Mouse (Mus musculus): ENCODE measurements around the gene Lgals4.

Lgals4 gene

GRCm38 (mm10) chr7:28808221-28808941 lies 25.3 kb upstream of the Lgals4 start, which contains the start of gene Hnrnpl:
Gene Hnrnpl, plus strand, starts transcription at chr7:28808541.
- peak; percentile 82 for DNase-seq (ENCODE audit: low read depth, low spot score)

DNA sequence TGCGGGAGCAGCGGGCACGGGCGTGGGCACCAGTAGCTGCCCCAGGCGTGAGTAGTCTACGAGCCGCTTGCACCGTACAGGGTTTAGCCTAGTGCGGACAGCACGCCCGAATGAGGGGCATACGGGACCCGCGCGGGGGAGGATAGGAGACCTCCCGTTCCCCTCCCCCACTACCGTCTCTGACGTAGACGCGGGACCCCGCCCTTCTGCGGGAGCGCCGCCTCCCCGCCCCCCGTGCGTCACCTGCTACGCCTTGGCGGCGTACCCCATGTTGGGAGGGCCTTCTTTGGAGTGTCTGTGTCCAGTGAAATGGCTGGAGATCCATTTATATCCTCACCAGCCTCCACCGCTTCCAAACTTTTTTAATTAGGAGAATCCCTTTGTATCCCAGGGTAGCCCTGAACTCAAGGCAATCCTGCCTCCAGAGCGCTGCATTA lies 24.7 kb upstream of the Lgals4 start:
- DNase-seq (ENCODE audit: low read depth, low spot score), result peak; percentile 97

DNA sequence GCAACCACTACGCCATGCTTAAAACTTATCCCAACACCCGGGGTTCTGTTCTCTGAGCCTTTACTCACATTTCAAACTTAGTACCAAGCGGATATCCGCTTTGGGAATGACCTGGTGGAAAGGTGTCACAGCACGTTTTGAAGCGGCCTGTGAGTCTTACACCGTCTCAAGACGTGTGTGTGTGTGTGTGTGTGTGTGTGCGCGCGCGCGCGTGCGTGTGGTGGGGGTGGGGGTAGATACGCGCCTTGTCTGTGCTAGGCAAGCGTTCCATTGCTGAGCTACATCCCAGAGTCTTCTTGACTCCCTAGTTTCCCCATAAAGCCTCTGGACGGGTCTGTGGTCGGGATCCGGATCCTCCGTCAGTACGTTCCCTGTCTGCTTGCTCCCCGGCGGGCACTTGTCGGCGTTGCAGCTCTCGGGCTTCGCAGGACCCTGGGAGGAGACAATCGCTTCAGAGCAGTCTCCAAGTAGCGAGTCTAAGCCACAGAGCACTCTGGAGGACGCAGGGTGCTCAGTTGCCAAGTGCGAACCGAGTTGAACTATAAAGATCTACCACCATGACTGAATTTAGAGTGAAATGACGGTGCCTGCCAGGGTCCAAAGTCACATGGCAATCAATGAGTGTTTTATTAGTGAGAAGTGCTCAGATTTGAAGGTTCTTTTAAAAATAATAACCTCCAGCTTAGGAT lies 24.1 kb upstream of the Lgals4 start:
- DNase-seq (ENCODE audit: low read depth, low spot score), result peak; percentile 88

DNA sequence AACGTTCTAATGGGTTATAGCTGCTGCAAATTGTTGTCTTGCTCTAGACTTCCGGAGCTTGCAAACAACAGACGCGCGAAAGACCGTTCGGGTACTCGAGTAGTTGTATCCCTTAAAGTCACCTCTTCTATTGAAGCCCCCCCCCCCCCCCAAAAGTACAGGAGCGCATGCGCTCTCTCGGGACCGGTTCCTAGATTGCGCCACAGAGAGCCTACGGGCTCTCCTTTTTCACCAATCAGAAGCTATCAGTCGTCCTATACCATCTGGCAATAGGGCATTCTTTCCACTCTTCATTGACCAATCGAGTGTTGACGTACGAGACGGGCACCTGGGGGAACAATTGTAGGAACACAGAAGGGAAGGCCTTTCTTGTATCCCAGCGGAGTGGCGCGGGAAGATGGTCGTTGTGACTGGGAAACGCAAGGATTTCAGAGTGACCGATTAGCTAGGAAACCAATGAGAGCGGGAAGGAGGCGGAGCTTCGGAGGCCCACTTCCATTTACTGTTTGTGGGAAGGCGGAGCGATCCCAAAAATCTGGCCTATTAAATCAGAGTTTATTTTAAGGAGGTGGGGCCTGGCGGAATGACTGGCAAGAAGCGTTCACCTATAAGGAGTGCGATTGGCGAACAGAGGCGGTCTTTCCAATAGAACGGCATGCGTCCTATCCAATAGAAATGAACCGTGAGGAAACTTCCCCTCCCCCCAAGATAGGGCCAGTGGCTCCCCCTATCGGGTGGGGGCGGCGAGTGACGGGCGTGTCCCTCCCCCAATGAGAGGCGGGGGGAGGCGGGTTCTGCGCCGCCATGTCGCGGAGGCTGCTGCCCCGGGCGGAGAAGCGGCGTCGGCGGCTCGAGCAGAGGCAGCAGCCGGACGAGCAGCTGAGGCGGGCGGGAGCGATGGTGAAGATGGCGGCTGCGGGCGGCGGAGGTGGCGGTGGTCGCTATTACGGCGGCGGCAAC lies 23.3 kb upstream of the Lgals4 start:
- DNase-seq (ENCODE audit: low read depth, low spot score), result peak; percentile 97

DNA sequence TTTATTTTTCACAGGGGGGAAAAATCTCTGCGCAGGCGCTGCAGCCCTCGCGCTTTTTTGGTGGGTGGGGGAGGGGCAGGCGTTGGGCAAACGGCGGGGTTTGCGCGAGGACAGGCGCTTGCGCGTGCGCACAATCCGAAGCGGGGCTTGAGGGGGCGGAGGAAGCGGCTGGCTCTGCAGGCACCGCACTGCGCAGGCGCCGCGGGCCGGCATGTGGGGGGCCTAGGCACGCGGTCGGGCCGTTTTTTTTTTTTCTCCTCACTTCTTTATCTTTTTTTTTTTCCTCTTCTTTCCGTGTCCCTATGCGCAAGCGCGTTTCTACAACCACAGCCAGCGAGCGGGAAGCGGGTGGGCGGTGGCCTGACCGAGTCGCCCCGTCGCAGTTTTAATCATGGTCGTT lies 22.4 kb upstream of the Lgals4 start:
- DNase-seq (ENCODE audit: low read depth, low spot score), result peak; percentile 97

DNA sequence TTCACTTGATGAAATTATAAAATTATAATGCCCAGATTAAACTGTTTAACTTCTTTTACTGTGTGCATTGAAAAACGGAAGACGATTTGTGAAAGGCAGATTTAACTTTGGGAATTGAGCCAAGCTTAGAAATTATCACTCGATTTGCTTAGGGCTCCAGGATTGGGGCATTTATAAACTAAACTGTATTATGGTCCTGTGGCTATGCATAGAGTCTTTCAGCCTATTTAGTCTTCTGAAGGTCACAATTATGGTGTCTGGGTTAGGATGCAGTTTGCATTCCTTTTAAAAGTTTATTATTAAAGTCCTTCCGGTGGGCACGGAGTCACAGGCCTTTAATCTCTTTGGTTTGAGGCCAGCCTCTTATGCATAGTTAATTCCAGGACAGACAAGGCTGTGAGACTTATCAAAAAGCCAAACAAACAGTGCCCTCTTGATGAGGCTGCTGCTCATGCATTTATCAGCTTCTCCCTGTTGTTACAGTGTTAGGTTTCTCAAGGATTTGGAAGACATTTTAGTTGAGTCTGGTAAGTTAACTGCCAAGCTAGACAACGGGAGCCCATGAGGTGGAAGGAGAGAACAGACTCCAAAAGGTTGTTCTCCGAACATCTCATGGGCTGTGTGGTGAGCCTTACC lies 21.9 kb upstream of the Lgals4 start:
- no peak for DNase-seq (ENCODE audit: low read depth, low spot score)

GRCm38 (mm10) chr7:28812436-28812835 lies 21.2 kb upstream of the Lgals4 start:
- no peak for DNase-seq (ENCODE audit: low read depth, low spot score)

- DNase-seq (ENCODE audit: low read depth, low spot score), result peak; percentile 54
These were observed 20.7 kb upstream of the Lgals4 start for GRCm38 (mm10) chr7:28812949-28813348.

DNA sequence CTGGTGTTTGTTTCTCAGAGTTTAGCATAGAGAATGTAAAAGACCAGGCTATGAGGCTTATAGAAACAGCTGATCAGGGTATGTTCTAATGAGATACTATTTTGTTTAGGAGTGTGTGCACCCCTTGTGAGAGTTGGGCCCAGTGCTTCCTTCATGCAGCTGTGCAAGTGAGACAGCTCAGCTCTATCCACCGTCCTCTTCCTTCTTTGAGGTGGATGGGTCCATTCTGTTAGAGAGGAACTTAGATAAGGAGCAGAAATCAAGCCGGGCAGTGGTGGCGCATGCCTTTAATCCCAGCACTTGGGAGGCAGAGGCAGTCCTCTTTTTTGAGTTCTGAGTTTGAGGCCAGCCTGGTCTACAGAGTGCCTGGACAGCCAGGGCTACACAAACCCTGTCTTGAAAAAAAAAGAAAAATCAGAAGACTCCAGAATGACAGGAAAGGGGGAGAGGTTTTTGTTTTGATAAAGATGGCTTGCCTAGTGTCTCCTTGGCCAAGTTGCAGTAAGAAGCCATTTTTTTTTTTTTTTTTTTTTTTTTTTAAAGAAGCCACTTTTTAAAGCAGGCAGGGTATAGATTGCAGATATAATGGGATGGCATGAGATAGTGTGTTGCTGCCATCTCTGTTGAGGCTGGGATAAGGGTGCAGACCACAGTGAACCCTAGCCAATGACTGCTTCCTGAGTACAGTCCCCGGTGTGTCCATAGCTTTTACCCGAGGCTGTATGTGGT lies 19.2 kb upstream of the Lgals4 start:
- DNase-seq (ENCODE audit: low read depth, low spot score), result no peak

- no peak for DNase-seq (ENCODE audit: low read depth, low spot score)
These were observed 18.4 kb upstream of the Lgals4 start for GRCm38 (mm10) chr7:28815230-28815629.

GRCm38 (mm10) chr7:28816201-28816600 lies 17.5 kb upstream of the Lgals4 start:
- DNase-seq (ENCODE audit: low read depth, low spot score), result no peak

DNA sequence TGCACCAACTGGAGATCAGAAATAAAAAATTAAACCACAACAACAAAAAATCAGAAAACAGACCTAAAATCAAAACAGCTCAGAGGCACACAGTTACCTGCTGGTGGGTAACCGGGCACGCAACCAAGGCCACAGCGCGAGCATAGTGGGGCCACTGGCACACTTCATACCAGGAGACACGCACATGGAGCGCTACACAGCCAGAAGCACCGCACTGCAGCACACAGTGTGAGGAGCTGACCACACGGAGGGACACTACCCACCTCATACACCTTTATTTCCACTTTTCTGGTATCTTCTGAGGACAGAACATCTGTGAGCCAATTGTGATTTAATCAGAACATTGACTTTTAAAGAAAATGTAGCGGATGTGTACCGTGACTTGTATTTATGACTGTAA lies 16.7 kb upstream of the Lgals4 start:
- no peak for DNase-seq (ENCODE audit: low read depth, low spot score)

DNA sequence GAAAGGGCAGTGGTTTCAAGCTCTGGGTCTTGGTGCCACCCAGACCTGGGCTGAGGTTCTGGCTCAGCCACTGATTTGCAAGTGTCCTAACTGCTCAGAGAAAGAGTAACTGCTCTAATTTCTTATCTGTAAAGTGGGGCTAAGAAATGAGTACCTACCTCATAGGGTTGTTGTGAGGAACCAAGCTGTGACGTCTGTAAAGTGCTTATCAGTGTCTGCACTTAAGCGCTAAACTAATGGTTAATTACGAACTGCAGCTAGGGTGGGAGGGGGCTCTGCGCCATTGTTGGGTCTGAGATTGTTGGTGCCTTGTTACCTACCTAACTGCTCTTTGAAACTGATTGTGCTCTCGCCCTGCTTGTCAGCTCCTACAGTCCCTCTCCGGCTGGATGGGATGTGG lies 16.1 kb upstream of the Lgals4 start:
- DNase-seq (ENCODE audit: low read depth, low spot score), result no peak

GRCm38 (mm10) chr7:28817957-28818356 lies 15.7 kb upstream of the Lgals4 start:
- DNase-seq (ENCODE audit: low read depth, low spot score), result no peak

- no peak for DNase-seq (ENCODE audit: low read depth, low spot score)
These were observed 15.2 kb upstream of the Lgals4 start for GRCm38 (mm10) chr7:28818436-28818835.

GRCm38 (mm10) chr7:28818861-28819452 lies 14.7 kb upstream of the Lgals4 start:
- DNase-seq (ENCODE audit: low read depth, low spot score), result no peak

DNA sequence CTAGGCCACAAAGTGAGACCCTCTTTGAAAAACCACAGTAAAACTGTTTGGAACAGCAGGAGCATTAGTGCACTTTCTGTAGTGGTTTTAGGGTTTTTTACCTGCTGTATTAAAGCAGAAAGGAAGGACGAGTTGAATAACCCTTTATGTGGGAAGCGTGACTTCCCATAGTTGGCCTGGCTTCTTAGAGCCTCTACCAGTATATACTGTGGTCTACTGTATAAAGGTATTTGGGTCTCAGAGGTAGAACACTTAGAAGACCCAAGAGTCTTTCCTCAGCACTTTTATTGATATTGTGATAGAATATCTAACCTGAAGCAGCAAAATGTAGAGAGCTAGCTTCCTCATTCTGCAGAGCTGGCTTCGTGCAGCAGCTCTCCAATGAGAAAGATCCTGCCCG lies 14.1 kb upstream of the Lgals4 start:
- no peak for DNase-seq (ENCODE audit: low read depth, low spot score)

- peak; percentile 32 for DNase-seq (ENCODE audit: low read depth, low spot score)
These were observed 13.0 kb upstream of the Lgals4 start for GRCm38 (mm10) chr7:28820358-28821260.

DNA sequence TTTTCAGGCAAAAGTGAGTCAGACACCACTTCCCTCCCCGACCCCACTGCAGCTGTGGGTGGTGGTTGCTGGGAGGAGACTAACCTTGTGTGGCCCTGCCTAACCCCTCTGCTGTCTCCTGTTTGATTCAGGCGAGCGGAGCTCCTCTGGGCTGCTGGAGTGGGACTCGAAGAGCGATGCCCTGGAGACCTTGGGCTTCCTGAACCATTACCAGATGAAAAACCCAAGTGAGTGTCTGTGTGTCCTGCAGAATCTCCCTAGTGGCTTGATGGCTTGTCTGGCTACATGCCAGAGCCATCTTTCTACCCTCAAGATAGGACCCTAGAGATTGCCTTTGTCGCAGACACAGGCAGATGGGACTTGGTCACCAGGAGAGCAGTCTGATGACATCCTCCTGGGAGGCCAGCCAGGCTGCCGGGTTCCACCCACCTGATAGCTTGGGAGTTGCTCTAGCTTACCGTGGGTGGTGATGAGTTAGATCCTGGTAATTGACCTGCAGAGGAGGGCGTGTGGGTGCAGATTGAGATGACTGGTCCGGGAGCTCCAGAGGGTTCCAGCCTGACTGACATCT lies 12.3 kb upstream of the Lgals4 start:
- peak; percentile 63 for DNase-seq (ENCODE audit: low read depth, low spot score)

All from CD4-positive, CD25-positive, alpha-beta regulatory T cell, adult 2 months (primary cell).